Mouse (Mus musculus): ENCODE measurements at regions not wholly inside any gene's neighbourhood (a gene's known extent, or its start where the extent isn't known, plus 50 kb on each side); places are given as distances from the start of the nearest gene placed in this dataset.

DNA sequence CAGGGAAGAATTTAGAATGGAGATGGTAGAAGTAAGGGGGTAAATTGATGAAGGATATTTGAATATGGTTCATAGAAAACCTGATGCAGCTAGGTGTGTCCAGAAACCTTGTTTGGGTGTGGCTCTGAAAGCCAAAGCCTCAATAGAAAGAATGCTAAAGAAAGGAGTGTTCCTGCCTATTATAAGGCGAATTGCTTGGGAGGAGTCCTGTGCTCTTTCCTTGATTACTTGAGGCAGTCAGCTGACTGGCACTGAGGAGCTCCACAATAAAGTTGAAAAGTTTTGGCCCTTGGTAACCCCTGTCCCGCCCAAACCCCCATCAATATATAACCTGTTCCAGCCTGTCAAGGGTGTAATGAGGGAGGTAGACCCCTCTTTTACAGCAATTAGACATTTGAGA, 257.6 kb upstream of the Zfp808 start:
- DNase-seq (ENCODE audit: low read depth, low spot score), result peak; percentile 69
